Mouse (Mus musculus): Measurements from ENCODE around the gene Chn1. TPM values are rescaled to one million over a fixed set of nuclear protein-coding genes. Genes with fewer than 3 reads are reported as not detected.

Gene Chn1
- polyA plus RNA-seq, 1 experiment from 2014 or later = 24.2 TPM

DNA sequence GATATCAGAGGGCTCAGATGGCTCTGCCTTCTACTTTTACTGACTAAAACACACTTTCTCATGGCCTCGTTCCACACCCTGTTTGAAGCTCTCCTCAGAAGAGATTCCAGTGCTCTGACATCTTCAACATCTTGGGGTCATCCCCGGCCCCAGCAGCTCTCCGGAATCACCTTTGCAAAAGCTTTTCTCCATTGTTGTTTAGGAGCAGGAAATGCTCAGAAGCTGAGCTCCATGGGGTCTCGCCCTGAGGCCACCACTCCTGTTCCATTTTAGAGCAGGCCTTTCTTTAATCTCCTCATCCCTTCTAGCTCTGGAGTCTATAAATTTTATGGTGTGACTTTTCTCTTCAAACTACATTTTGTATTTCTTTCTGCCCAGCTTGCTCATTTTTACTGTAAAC lies 6.5 kb downstream of the Chn1 start:
- WGBS = 70% methylated on average over 4 of the region's 4 CpGs
- H3K27me3 ChIP-seq (ENCODE audit: control insufficient read depth, insufficient read depth, low read length) = no peaks in the 10 kb centered on the region

DNA sequence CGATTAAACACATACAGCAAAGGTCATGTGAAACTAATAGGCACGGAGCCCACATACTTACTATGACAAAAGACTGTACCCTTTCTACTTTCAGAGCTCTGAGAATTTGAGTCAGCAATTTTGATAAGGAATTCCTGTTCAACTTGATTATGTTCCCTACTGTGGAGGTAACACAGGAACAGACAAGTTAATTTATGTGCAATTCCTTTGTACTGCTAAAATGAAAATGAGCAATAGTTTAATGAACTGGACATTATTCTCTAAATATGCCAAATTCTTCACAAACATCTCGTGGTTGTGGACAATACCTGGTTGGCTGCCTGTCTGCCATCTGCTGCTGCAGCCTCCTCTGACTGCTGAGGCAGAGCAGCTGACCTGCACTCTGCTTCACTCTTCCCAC lies 11.6 kb downstream of the Chn1 start:
- 59% methylated on average over 3 of the region's 3 CpGs for WGBS

More for the DNA sequence above, 6.5 kb downstream of the Chn1 start:
- peaks cover 5% of the 10 kb centered on the region; the same call in 1 of the 2 replicates for H3K4me1 ChIP-seq (ENCODE audit: control insufficient read depth, insufficient read depth, low read length)
- no peaks in the 10 kb centered on the region for H3K9me3 ChIP-seq (ENCODE audit: control insufficient read depth, low read depth, low read length)
- H3K27ac ChIP-seq (ENCODE audit: low read length) = no peak overlapping the region
- no peak overlapping the region for H3K4me3 ChIP-seq (ENCODE audit: low read depth, low read length)
- H3K36me3 ChIP-seq (ENCODE audit: control insufficient read depth, insufficient read depth, low read length) = no peaks in the 10 kb centered on the region
- H3K9ac ChIP-seq (replicated peaks; ENCODE audit: low read depth, low read length) = no peak overlapping the region
- H3K4me2 ChIP-seq (replicated peaks; ENCODE audit: low read depth, low read length) = no peak overlapping the region
- no peak for ATAC-seq (ENCODE audit: insufficient number of reproducible peaks, insufficient read depth, low FRiP score, low read depth)

DNA sequence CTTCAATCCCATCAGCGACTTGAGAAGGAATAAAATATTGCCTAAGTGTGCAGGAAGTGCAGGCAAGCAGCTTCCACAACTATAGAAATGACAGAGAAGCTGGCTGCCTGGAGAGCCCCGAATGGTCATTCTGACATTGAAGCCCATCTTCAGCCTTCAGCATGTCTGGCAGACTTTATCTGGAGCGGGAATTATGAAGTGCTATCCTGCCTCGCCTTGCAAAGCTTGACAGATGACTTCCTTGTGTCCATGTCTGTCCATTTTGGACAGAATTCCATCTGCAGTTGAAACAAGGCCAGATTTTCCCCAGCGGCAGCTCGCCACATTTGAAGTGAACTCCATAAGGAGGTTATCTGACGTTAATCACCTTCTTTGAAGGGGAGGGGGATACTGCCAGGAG lies 15.2 kb downstream of the Chn1 start:
- Histone ChIP-seq H3K4me1 (ENCODE audit: control insufficient read depth, insufficient read depth, low read length) (peaks cover 7% of the 10 kb centered on the region; the same call in 1 of the 2 replicates), H3K4me3 (ENCODE audit: low read depth, low read length) (no peak overlapping the region), H3K27me3 (ENCODE audit: control insufficient read depth, insufficient read depth, low read length) (no peaks in the 10 kb centered on the region), H3K9ac (replicated peaks; ENCODE audit: low read depth, low read length) (no peak overlapping the region), H3K27ac (ENCODE audit: low read length) (no peak overlapping the region), H3K4me2 (replicated peaks; ENCODE audit: low read depth, low read length) (no peak overlapping the region), H3K36me3 (ENCODE audit: control insufficient read depth, insufficient read depth, low read length) (no peaks in the 10 kb centered on the region), H3K9me3 (ENCODE audit: control insufficient read depth, low read depth, low read length) (no peaks in the 10 kb centered on the region)
- ATAC-seq (ENCODE audit: insufficient number of reproducible peaks, insufficient read depth, low FRiP score, low read depth) = no peak
- 62% methylated on average over 7 of the region's 7 CpGs for WGBS

More for the DNA sequence above, 11.6 kb downstream of the Chn1 start:
- Histone ChIP-seq H3K4me1 (ENCODE audit: control insufficient read depth, insufficient read depth, low read length) (peaks cover 7% of the 10 kb centered on the region; the same call in 1 of the 2 replicates), H3K4me3 (ENCODE audit: low read depth, low read length) (no peak overlapping the region), H3K36me3 (ENCODE audit: control insufficient read depth, insufficient read depth, low read length) (no peaks in the 10 kb centered on the region), H3K4me2 (replicated peaks; ENCODE audit: low read depth, low read length) (no peak overlapping the region), H3K27ac (ENCODE audit: low read length) (no peak overlapping the region), H3K9ac (replicated peaks; ENCODE audit: low read depth, low read length) (no peak overlapping the region), H3K27me3 (ENCODE audit: control insufficient read depth, insufficient read depth, low read length) (no peaks in the 10 kb centered on the region), H3K9me3 (ENCODE audit: control insufficient read depth, low read depth, low read length) (no peaks in the 10 kb centered on the region)
- no peak for ATAC-seq (ENCODE audit: insufficient number of reproducible peaks, insufficient read depth, low FRiP score, low read depth)

DNA sequence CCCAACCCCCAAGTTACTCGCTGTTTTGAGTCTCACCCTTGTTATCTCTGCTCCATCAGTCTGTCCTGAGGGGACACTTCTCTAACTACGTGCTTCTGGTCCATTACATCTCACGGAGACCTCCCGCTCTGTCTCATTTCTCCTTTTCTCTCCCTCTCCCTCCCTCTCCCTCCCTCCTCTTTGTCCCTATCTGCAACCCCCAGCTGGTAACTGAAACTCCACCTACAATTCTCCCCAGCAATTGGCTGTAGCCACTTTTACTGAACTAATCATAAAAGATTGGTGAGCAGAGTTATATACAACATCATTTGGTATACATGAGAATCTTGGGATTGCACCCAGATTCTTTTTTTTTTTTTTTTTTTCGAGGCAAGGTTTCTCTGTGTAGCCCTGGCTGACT lies 16.1 kb downstream of the Chn1 start:
- Histone ChIP-seq H3K9ac (replicated peaks; ENCODE audit: low read depth, low read length) (no peak overlapping the region), H3K4me3 (ENCODE audit: low read depth, low read length) (no peak overlapping the region), H3K9me3 (ENCODE audit: control insufficient read depth, low read depth, low read length) (no peaks in the 10 kb centered on the region), H3K27me3 (ENCODE audit: control insufficient read depth, insufficient read depth, low read length) (no peaks in the 10 kb centered on the region), H3K4me1 (ENCODE audit: control insufficient read depth, insufficient read depth, low read length) (peaks cover 4% of the 10 kb centered on the region; the same call in 1 of the 2 replicates), H3K36me3 (ENCODE audit: control insufficient read depth, insufficient read depth, low read length) (no peaks in the 10 kb centered on the region), H3K4me2 (replicated peaks; ENCODE audit: low read depth, low read length) (no peak overlapping the region), H3K27ac (ENCODE audit: low read length) (no peak overlapping the region)
- no peak for ATAC-seq (ENCODE audit: insufficient number of reproducible peaks, insufficient read depth, low FRiP score, low read depth)
- WGBS = 88% methylated on average over 5 of the region's 5 CpGs

DNA sequence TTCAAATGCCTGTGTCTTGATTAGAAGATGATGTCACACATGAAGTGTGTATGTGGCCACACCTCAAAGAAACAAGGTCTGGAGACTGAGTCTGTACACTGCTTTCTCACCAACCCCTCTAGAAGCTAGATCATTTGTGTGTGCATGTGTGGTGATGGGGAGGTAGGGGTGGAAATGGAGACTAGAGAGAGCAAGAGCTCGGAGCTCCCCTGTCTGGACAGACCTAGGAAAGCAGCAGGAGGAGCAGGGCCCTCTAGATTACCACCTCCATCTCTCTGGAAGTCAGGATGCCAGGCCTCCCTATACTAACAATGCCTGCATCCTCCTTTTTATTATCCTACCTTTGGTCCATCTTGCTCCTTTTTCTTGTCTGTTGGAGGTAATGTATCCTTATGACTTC lies 27.8 kb downstream of the Chn1 start:
- no peak overlapping the region for H3K9ac ChIP-seq (replicated peaks; ENCODE audit: low read depth, low read length)
- no peak overlapping the region for H3K27ac ChIP-seq (ENCODE audit: low read length)
- H3K4me3 ChIP-seq (ENCODE audit: low read depth, low read length) = no peak overlapping the region
- 93% methylated on average over 1 of the region's 1 CpGs for WGBS
- H3K4me1 ChIP-seq (ENCODE audit: control insufficient read depth, insufficient read depth, low read length) = no peaks in the 10 kb centered on the region
- no peak for ATAC-seq (ENCODE audit: insufficient number of reproducible peaks, insufficient read depth, low FRiP score, low read depth)
- no peaks in the 10 kb centered on the region for H3K9me3 ChIP-seq (ENCODE audit: control insufficient read depth, low read depth, low read length)
- no peaks in the 10 kb centered on the region for H3K27me3 ChIP-seq (ENCODE audit: control insufficient read depth, insufficient read depth, low read length)
- no peak overlapping the region for H3K4me2 ChIP-seq (replicated peaks; ENCODE audit: low read depth, low read length)
- H3K36me3 ChIP-seq (ENCODE audit: control insufficient read depth, insufficient read depth, low read length) = no peaks in the 10 kb centered on the region

DNA sequence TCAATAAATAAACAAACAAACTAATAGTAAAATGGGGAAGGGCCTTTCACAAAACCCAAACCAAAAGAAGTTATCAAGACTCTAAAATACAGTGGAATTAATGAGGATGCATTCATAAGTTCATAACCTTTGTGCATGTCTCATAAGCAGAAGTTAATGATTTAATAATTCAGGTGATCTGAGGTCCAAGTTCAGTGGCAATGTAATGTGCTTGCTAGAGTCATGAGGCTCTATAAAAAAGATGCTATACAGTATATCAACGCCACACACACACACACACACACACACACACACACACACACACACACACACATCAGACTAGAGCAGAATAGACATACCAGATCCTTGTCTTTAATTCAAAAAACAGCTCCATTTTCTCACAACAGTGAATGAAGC lies 28.8 kb downstream of the Chn1 start:
- H3K4me2 ChIP-seq (replicated peaks; ENCODE audit: low read depth, low read length) = no peak overlapping the region
- 82% methylated on average over 1 of the region's 1 CpGs for WGBS
- no peaks in the 10 kb centered on the region for H3K4me1 ChIP-seq (ENCODE audit: control insufficient read depth, insufficient read depth, low read length)
- no peaks in the 10 kb centered on the region for H3K9me3 ChIP-seq (ENCODE audit: control insufficient read depth, low read depth, low read length)
- no peak overlapping the region for H3K27ac ChIP-seq (ENCODE audit: low read length)
- H3K27me3 ChIP-seq (ENCODE audit: control insufficient read depth, insufficient read depth, low read length) = no peaks in the 10 kb centered on the region
- H3K9ac ChIP-seq (replicated peaks; ENCODE audit: low read depth, low read length) = no peak overlapping the region
- no peaks in the 10 kb centered on the region for H3K36me3 ChIP-seq (ENCODE audit: control insufficient read depth, insufficient read depth, low read length)
- no peak overlapping the region for H3K4me3 ChIP-seq (ENCODE audit: low read depth, low read length)
- ATAC-seq (ENCODE audit: insufficient number of reproducible peaks, insufficient read depth, low FRiP score, low read depth) = no peak

DNA sequence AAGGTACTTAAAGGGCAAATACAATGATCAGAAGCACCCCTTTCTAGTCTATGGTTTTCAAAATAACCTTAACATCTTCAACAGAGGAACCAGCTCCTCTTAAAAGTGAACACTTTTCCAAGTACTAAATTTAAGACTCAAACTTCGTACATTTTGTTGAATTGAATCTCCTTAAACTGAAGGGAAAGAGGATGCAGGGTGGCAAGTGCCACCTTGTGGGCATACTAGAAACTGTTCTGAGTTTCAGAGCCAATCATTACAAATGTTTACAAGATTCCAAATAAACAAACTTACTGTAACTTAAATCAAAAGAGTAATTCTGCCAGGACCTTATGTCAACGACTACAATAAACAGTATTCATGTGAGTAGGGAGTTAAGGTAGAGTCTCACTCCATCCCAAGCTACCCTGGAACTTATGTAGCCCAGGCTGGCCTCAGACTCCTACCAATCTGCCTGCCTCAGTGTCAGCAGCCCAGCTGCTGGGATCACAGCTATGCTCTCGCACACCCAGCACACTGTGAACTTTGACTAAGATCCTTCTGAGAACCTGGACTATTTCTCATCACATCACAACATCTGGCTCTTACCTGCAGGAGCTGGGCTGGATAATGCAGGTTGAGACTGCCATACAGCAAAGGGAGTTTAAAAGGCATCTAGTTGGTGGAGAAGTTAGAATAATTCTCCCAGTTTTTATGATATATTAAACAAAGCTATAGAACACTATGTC lies 29.3 kb downstream of the Chn1 start:
- no peak overlapping the region for H3K9ac ChIP-seq (replicated peaks; ENCODE audit: low read depth, low read length)
- H3K27me3 ChIP-seq (ENCODE audit: control insufficient read depth, insufficient read depth, low read length) = no peaks in the 10 kb centered on the region
- no peak overlapping the region for H3K4me2 ChIP-seq (replicated peaks; ENCODE audit: low read depth, low read length)
- no peaks in the 10 kb centered on the region for H3K9me3 ChIP-seq (ENCODE audit: control insufficient read depth, low read depth, low read length)
- H3K4me3 ChIP-seq (ENCODE audit: low read depth, low read length) = no peak overlapping the region
- H3K4me1 ChIP-seq (ENCODE audit: control insufficient read depth, insufficient read depth, low read length) = no peaks in the 10 kb centered on the region
- ATAC-seq (ENCODE audit: insufficient number of reproducible peaks, insufficient read depth, low FRiP score, low read depth) = no peak
- 50% methylated on average over 3 of the region's 3 CpGs for WGBS
- H3K36me3 ChIP-seq (ENCODE audit: control insufficient read depth, insufficient read depth, low read length) = no peaks in the 10 kb centered on the region
- no peak overlapping the region for H3K27ac ChIP-seq (ENCODE audit: low read length)

DNA sequence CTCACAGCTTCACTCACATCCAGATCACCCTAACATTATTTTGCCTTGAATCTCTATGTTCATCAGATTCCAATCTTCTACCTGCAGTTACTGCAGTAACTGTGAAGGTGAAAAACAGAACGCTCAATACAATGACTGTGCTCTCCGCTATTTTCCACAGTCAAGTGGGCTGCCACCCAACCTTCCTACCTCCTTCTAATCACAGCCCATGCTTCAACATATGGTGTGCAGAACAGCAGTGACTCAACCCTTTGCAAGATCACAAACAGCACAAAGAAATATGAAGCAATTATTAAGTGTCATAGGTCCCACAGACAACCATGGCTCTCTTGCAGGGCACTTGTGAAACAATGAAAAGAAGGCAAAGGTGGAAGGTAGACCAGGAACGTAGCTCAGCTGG lies 33.9 kb downstream of the Chn1 start:
- no peaks in the 10 kb centered on the region for H3K4me1 ChIP-seq (ENCODE audit: control insufficient read depth, insufficient read depth, low read length)
- no peak overlapping the region for H3K4me2 ChIP-seq (replicated peaks; ENCODE audit: low read depth, low read length)
- no peaks in the 10 kb centered on the region for H3K9me3 ChIP-seq (ENCODE audit: control insufficient read depth, low read depth, low read length)
- no peak overlapping the region for H3K27ac ChIP-seq (ENCODE audit: low read length)
- ATAC-seq (ENCODE audit: insufficient number of reproducible peaks, insufficient read depth, low FRiP score, low read depth) = no peak
- H3K36me3 ChIP-seq (ENCODE audit: control insufficient read depth, insufficient read depth, low read length) = no peaks in the 10 kb centered on the region
- H3K9ac ChIP-seq (replicated peaks; ENCODE audit: low read depth, low read length) = no peak overlapping the region
- WGBS = 85% methylated on average over 3 of the region's 3 CpGs
- no peaks in the 10 kb centered on the region for H3K27me3 ChIP-seq (ENCODE audit: control insufficient read depth, insufficient read depth, low read length)
- no peak overlapping the region for H3K4me3 ChIP-seq (ENCODE audit: low read depth, low read length)

DNA sequence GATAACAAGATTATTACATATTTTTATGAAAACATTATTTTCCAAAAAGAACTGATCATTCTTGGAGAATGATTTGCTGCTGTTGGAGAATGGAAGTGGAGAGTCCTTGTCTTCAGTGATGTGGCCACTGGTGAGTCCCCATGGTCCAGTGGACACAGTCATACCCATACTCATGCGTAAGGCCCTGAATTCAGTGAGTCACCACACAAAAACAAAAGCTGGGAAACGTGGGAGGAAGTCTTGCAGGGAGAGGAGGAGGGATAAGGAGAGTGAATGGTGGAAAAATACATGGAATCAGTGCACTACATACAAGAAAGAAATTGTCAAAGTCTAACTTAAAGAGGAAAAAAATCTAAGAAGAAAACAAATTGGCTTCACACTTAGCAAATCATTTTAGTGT lies 47.3 kb downstream of the Chn1 start:
- no peak for ATAC-seq (ENCODE audit: insufficient number of reproducible peaks, insufficient read depth, low FRiP score, low read depth)
- no peak overlapping the region for H3K4me2 ChIP-seq (replicated peaks; ENCODE audit: low read depth, low read length)
- 73% methylated on average over 2 of the region's 2 CpGs for whole genome bisulfite sequencing

More for the DNA sequence above, 47.3 kb downstream of the Chn1 start:
- H3K27me3 ChIP-seq (ENCODE audit: control insufficient read depth, insufficient read depth, low read length) = no peaks in the 10 kb centered on the region
- H3K9me3 ChIP-seq (ENCODE audit: control insufficient read depth, low read depth, low read length) = no peaks in the 10 kb centered on the region
- H3K4me3 ChIP-seq (ENCODE audit: low read depth, low read length) = no peak overlapping the region
- no peak overlapping the region for H3K27ac ChIP-seq (ENCODE audit: low read length)
- no peak overlapping the region for H3K9ac ChIP-seq (replicated peaks; ENCODE audit: low read depth, low read length)
- H3K4me1 ChIP-seq (ENCODE audit: control insufficient read depth, insufficient read depth, low read length) = peaks cover 11% of the 10 kb centered on the region; the same call in 1 of the 2 replicates
- no peaks in the 10 kb centered on the region for H3K36me3 ChIP-seq (ENCODE audit: control insufficient read depth, insufficient read depth, low read length)

All from stomach, embryonic 14.5 days (tissue).